Mouse (Mus musculus) neural tube, embryonic 14.5 days (tissue): ENCODE results near the gene Pex26. TPM values are rescaled to one million over a fixed set of nuclear protein-coding genes. Genes with fewer than 3 reads are reported as not detected.

Source experiments
- ATAC-seq: fragments of 200-750 bp; cut with Nextera tagmentation; 2 replicates; pipeline ENCODE4 v1.8.0; 2017; ENCODE audit warnings: low read depth, mild to moderate bottlenecking, moderate TSS enrichment, moderate library complexity
- H3K27ac ChIP-seq: fragments of 300-500 bp; sonication (generic); 2 replicates; pipeline ENCODE4 v1.5.1; 2014; ENCODE audit warnings: low read depth, mild to moderate bottlenecking, control low read depth, low read length, moderate library complexity, mixed read lengths
- H3K27me3 ChIP-seq: fragments of 300-500 bp; sonication (generic); 2 replicates; pipeline ENCODE4 v1.6.1; 2014; ENCODE audit warnings: low read length; ENCODE audit not compliant: control insufficient read depth, insufficient read depth
- H3K36me3 ChIP-seq: fragments of 300-500 bp; sonication (generic); 2 replicates; pipeline ENCODE4 v1.6.1; 2014; ENCODE audit warnings: low read length, mixed read lengths; ENCODE audit not compliant: control insufficient read depth, insufficient read depth
- H3K4me1 ChIP-seq: fragments of 300-500 bp; sonication (generic); 2 replicates; pipeline ENCODE4 v1.6.1; 2014; ENCODE audit warnings: low read length; ENCODE audit not compliant: control insufficient read depth, insufficient read depth
- H3K4me2 ChIP-seq: fragments of 300-500 bp; sonication (generic); 2 replicates; pipeline ENCODE4 v1.6.1; 2014; ENCODE audit warnings: mild to moderate bottlenecking, low read depth, low read length, control low read depth
- H3K4me3 ChIP-seq: fragments of 300-500 bp; sonication (generic); 2 replicates; pipeline ENCODE4 v1.5.1; 2014; ENCODE audit warnings: low read depth, low read length, control low read depth, mixed read lengths
- H3K9ac ChIP-seq: fragments of 300-500 bp; sonication (generic); replicated peaks from 2 replicates; pipeline ENCODE4 v1.6.1; 2014; ENCODE audit warnings: low read depth, mild to moderate bottlenecking, control low read depth, low read length, mixed read lengths
- H3K9me3 ChIP-seq: fragments of 300-500 bp; sonication (generic); 2 replicates; pipeline ENCODE4 v1.6.1; 2016; ENCODE audit warnings: low read length; ENCODE audit not compliant: control insufficient read depth
- WGBS: fragments of 180-500 bp; shearing (Covaris S2); extraction: QIAGEN DNeasy Blood & Tissue Kit; methylation state at CpG from one replicate; pipeline ENCODE4 v1.1.7; 2014; 5-methylcytosine and 5-hydroxymethylcytosine counted together
- polyA plus RNA-seq: library from polyadenylated mRNA; unstranded; fragments of >200 nt; fragmentation: Nextera tagmentation; extraction: Ambion mirVana; gene quantifications from 2 replicates; pipeline ENCODE4 v1.2.1, GENCODE M21; 2014

Gene Pex26
- polyA plus RNA-seq, 1 experiment from 2014 or later, result 13.7 TPM

- Histone ChIP-seq H3K27me3 (no peaks in the 10 kb centered on the region), H3K27ac (no peak overlapping the region), H3K36me3 (no peaks in the 10 kb centered on the region), H3K4me2 (no peak overlapping the region), H3K4me3 (no peak overlapping the region), H3K4me1 (0 out of 2 replicates have a peak, but pooled peaks cover 5% of the 10 kb centered on the region), H3K9me3 (no peaks in the 10 kb centered on the region), H3K9ac (no peak overlapping the region)
- peak; percentile 21; the same call in 1 of the 2 replicates for ATAC-seq
- WGBS, result 48% methylated on average over 14 of the region's 14 CpGs
Observed at GRCm38 (mm10) chr6:121176011-121176730, 7.3 kb upstream of the Pex26 start.

- no peak overlapping the region for H3K27ac ChIP-seq
Observed at GRCm38 (mm10) chr6:121176731-121177098, 6.8 kb upstream of the Pex26 start.

GRCm38 (mm10) chr6:121177118-121177708 lies 6.3 kb upstream of the Pex26 start:
- H3K4me3 ChIP-seq, result no peak overlapping the region
- no peaks in the 10 kb centered on the region for H3K27me3 ChIP-seq
- no peak overlapping the region for H3K4me2 ChIP-seq
- no peaks in the 10 kb centered on the region for H3K9me3 ChIP-seq
- no peak overlapping the region for H3K9ac ChIP-seq
- no peak for ATAC-seq
- no peak overlapping the region for H3K27ac ChIP-seq
- H3K36me3 ChIP-seq, result no peaks in the 10 kb centered on the region
- 0 out of 2 replicates have a peak, but pooled peaks cover 5% of the 10 kb centered on the region for H3K4me1 ChIP-seq
- 87% methylated on average over 7 of the region's 7 CpGs for WGBS

More at GRCm38 (mm10) chr6:121176731-121177098, 6.8 kb upstream of the Pex26 start:
- WGBS, result 59% methylated on average over 4 of the region's 4 CpGs
- Histone ChIP-seq H3K4me3 (no peak overlapping the region), H3K9me3 (no peaks in the 10 kb centered on the region), H3K4me1 (0 out of 2 replicates have a peak, but pooled peaks cover 5% of the 10 kb centered on the region), H3K36me3 (no peaks in the 10 kb centered on the region), H3K4me2 (no peak overlapping the region), H3K27me3 (no peaks in the 10 kb centered on the region), H3K9ac (no peak overlapping the region)
- ATAC-seq, result no peak

DNA sequence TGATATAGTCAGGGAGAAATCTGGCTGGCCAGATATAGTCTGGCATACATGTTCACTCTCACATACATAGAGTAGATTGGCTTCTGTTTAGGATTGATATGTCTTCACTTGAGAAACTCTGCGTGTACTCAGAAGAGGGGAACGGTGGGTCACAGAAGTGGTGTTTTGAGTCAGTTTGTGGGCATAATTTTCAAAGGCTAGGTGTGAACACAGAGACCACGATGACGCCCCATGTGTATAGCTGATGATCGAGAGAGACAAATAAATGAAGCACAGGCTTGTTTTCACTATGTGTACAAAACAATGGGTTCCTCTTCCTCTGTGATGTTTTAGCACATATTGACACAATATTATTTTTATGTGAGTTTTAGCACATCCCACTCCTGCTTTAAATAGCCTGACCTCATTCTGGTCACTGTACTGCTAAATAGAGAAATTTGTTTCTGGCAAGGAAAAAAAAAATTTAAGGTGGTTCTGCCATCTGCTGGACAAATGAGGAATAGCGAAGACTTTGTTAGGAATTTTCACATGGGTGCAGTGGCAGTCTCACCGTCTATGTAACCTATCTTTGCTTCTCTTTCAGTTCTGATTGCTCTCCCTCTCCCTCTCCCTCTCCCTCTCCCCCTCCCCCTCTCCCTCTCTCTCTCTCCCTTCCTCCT lies 4.6 kb upstream of the Pex26 start:
- Histone ChIP-seq H3K4me1 (0 out of 2 replicates have a peak, but pooled peaks cover 5% of the 10 kb centered on the region), H3K4me2 (no peak overlapping the region), H3K9ac (no peak overlapping the region), H3K27ac (no peak overlapping the region), H3K9me3 (no peaks in the 10 kb centered on the region), H3K4me3 (no peak overlapping the region), H3K36me3 (no peaks in the 10 kb centered on the region), H3K27me3 (no peaks in the 10 kb centered on the region)
- WGBS, result 57% methylated on average over 7 of the region's 7 CpGs
- ATAC-seq, result no peak

GRCm38 (mm10) chr6:121179846-121180245 lies 3.6 kb upstream of the Pex26 start:
- Histone ChIP-seq H3K36me3 (no peaks in the 10 kb centered on the region), H3K4me2 (no peak overlapping the region), H3K9me3 (no peaks in the 10 kb centered on the region), H3K9ac (no peak overlapping the region), H3K27ac (no peak overlapping the region), H3K27me3 (no peaks in the 10 kb centered on the region), H3K4me1 (peaks cover 8% of the 10 kb centered on the region; the same call in 1 of the 2 replicates), H3K4me3 (no peak overlapping the region)
- WGBS, result 68% methylated on average over 7 of the region's 7 CpGs
- no peak for ATAC-seq

- ATAC-seq, result peak; percentile 68
- H3K27me3 ChIP-seq, result no peaks in the 10 kb centered on the region
Observed at GRCm38 (mm10) chr6:121184198-121185140, 1.0 kb downstream of the Pex26 start.

DNA sequence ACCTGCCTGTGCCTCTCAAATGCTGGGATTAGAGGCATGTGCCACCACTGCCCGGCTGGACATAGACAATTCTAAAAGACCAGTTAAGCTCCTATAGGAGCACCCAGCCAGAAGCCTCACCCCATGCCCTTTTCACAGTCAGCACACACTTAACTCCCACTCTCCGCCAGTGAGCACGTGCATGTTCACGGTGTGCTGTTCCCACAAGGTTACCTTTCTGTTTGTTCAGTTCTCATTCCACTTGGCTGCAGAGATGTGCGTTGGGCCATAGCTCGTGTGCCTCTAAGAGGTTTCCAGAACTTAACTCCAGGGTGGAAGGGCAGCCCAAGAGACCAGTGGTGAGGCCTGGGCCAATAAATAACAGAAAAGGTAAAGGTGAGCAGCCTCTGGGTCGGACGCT lies 1.8 kb downstream of the Pex26 start:
- no peaks in the 10 kb centered on the region for H3K27me3 ChIP-seq
- peak overlapping the region; percentile 66 for H3K4me2 ChIP-seq
- peaks cover 12% of the 10 kb centered on the region; the same call in 1 of the 2 replicates for H3K36me3 ChIP-seq
- H3K4me3 ChIP-seq, result peak overlapping the region; percentile 76; the same call in 1 of the 2 replicates
- peaks cover 13% of the 10 kb centered on the region for H3K4me1 ChIP-seq
- no peak overlapping the region for H3K27ac ChIP-seq
- ATAC-seq, result no peak
- H3K9ac ChIP-seq, result no peak overlapping the region
- WGBS, result 87% methylated on average over 8 of the region's 8 CpGs
- no peaks in the 10 kb centered on the region for H3K9me3 ChIP-seq

More at GRCm38 (mm10) chr6:121184198-121185140, 1.0 kb downstream of the Pex26 start:
- Histone ChIP-seq H3K4me3 (peak overlapping the region; percentile 76), H3K27ac (no peak overlapping the region), H3K9me3 (no peaks in the 10 kb centered on the region), H3K9ac (peak overlapping the region; percentile 62), H3K4me2 (peak overlapping the region; percentile 66), H3K36me3 (peaks cover 12% of the 10 kb centered on the region; the same call in 1 of the 2 replicates), H3K4me1 (peaks cover 13% of the 10 kb centered on the region)
- 4% methylated on average over 35 of the region's 35 CpGs for WGBS

- Histone ChIP-seq H3K9me3 (no peaks in the 10 kb centered on the region), H3K4me3 (no peak overlapping the region), H3K4me1 (no peaks in the 10 kb centered on the region), H3K4me2 (no peak overlapping the region), H3K27me3 (no peaks in the 10 kb centered on the region), H3K9ac (no peak overlapping the region), H3K27ac (no peak overlapping the region), H3K36me3 (peaks cover 30% of the 10 kb centered on the region)
- no peak for ATAC-seq
- 88% methylated on average over 11 of the region's 11 CpGs for WGBS
Observed at GRCm38 (mm10) chr6:121191261-121192009, 8.0 kb downstream of the Pex26 start.
